Mouse (Mus musculus): ENCODE data around the gene Pdzd2. TPM values are rescaled to one million over a fixed set of nuclear protein-coding genes. Genes with fewer than 3 reads are reported as not detected.

Gene Pdzd2
- polyA plus RNA-seq, 1 experiment from 2014 or later = 3.3 TPM

DNA sequence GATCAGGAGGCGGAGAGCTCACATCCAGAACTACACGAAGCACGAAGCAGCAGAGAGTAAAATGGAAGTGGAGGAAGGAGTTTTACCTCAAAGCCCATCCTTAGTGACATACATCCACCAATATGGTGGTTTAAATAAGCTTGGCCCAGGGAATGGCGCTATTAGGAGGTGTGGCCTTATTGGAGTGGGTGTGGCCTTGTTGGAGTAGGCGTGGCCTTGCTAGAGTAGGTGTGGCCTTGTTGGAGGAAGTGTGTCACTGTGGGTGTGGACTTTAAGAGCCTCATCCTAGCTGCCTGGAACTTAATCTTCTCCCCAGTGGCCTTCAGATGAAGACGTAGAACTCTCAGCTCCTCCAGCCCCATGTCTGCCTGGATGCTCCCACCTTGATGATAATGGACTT lies 73.8 kb downstream of the Pdzd2 start:
- H3K4me2 ChIP-seq (ENCODE audit: low read length) = no peak overlapping the region
- no peak overlapping the region for H3K4me3 ChIP-seq (ENCODE audit: low read depth, low read length)
- no peaks in the 10 kb centered on the region for H3K9me3 ChIP-seq (replicated peaks; ENCODE audit: control insufficient read depth, low read length)
- no peaks in the 10 kb centered on the region for H3K4me1 ChIP-seq (ENCODE audit: control insufficient read depth, insufficient read depth, low read length)
- H3K9ac ChIP-seq (ENCODE audit: low read length) = no peak overlapping the region
- DNase-seq (ENCODE audit: low spot score) (no peak), ATAC-seq (no peak)
- no peak overlapping the region for H3K27ac ChIP-seq (ENCODE audit: low read depth, low read length)
- WGBS = 92% methylated on average over 6 of the region's 6 CpGs
- no peaks in the 10 kb centered on the region for H3K36me3 ChIP-seq (ENCODE audit: control insufficient read depth, insufficient read depth, low read length)
- H3K27me3 ChIP-seq (replicated peaks; ENCODE audit: control insufficient read depth, insufficient read depth, low read length) = no peaks in the 10 kb centered on the region

DNA sequence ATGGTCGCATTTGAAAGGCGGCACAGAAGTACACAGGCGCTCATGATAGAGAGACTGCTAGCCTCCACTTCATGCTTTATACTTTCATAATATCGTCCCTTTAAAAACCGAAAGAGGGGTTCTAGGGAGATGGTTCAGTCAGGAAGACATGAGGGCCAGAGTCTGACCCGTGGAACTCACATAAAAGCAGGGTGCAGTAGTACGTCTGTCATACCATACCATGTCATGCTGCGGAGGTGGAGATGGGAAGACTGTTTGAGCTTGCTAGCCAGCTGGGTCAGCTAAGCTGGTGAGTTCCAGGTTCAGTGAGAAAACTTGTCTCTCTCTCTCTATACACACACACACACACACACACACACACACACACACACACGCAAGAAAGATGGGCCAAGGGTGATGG lies 76.4 kb downstream of the Pdzd2 start:
- Histone ChIP-seq H3K4me1 (ENCODE audit: control insufficient read depth, insufficient read depth, low read length) (no peaks in the 10 kb centered on the region), H3K9me3 (replicated peaks; ENCODE audit: control insufficient read depth, low read length) (no peaks in the 10 kb centered on the region), H3K27ac (ENCODE audit: low read depth, low read length) (no peak overlapping the region), H3K9ac (ENCODE audit: low read length) (no peak overlapping the region), H3K4me3 (ENCODE audit: low read depth, low read length) (no peak overlapping the region), H3K36me3 (ENCODE audit: control insufficient read depth, insufficient read depth, low read length) (no peaks in the 10 kb centered on the region), H3K27me3 (replicated peaks; ENCODE audit: control insufficient read depth, insufficient read depth, low read length) (no peaks in the 10 kb centered on the region), H3K4me2 (ENCODE audit: low read length) (no peak overlapping the region)
- 93% methylated on average over 9 of the region's 9 CpGs for WGBS
- no peak for DNase-seq (ENCODE audit: low spot score)
- ATAC-seq = no peak

DNA sequence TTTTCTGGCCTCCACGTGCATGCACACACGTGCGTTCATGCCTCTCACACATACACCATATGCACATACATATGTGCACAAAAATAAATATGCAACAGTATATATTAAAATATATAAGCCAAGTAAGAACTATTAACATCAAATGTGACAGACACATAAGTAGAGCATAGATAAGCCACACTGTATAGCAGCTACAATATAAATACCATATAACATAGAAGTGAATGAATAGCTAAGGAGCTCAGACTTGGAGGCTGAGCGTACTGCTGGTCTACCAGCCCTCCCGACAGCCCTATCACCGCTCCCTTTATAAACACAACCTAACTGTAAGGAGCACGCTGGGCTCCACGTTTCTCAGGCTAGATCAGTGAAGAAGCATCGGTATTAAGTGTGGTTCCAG lies 79.4 kb downstream of the Pdzd2 start:
- peak; percentile 48; the same call in 1 of the 2 replicates for ATAC-seq
- no peaks in the 10 kb centered on the region for H3K36me3 ChIP-seq (ENCODE audit: control insufficient read depth, insufficient read depth, low read length)
- no peak for DNase-seq (ENCODE audit: low spot score)
- no peak overlapping the region for H3K4me3 ChIP-seq (ENCODE audit: low read depth, low read length)
- H3K9ac ChIP-seq (ENCODE audit: low read length) = no peak overlapping the region
- no peaks in the 10 kb centered on the region for H3K27me3 ChIP-seq (replicated peaks; ENCODE audit: control insufficient read depth, insufficient read depth, low read length)
- no peak overlapping the region for H3K4me2 ChIP-seq (ENCODE audit: low read length)
- no peak overlapping the region for H3K27ac ChIP-seq (ENCODE audit: low read depth, low read length)
- H3K9me3 ChIP-seq (replicated peaks; ENCODE audit: control insufficient read depth, low read length) = no peaks in the 10 kb centered on the region
- no peaks in the 10 kb centered on the region for H3K4me1 ChIP-seq (ENCODE audit: control insufficient read depth, insufficient read depth, low read length)
- WGBS = 87% methylated on average over 9 of the region's 9 CpGs

DNA sequence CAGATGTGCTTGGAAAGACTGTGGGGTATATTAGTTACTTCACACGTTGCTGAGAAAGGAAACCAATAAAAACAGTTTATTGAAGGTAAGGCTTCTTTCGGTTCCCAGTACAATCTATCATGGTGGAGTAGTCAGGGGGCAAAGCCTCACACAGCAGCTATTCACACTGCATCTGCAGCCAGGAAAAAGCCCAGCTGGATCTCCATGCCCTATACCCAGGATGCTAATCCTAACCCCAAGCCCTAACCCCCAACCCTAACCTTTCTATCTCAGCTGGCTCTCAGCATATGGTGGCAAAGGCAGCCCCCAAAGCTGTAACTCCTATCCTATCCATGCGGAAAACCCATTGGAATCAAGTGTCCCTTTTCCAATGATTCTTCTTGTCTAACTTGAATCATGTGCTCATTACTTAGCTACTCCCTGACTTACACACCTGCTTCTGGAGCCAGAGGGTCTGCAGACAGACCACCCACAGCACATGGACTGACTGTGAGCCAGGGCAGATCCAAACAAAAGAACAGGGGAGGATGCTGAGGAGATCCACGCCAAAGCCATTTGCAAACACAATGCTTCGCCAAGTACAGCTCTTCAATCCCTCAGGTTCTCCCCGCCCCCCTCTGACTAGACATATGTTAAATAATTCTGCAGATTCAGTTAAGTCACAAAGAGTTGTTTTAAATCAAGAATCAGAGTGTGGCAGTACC lies 83.6 kb downstream of the Pdzd2 start:
- no peak overlapping the region for H3K9ac ChIP-seq (ENCODE audit: low read length)
- no peaks in the 10 kb centered on the region for H3K4me1 ChIP-seq (ENCODE audit: control insufficient read depth, insufficient read depth, low read length)
- no peak overlapping the region for H3K4me3 ChIP-seq (ENCODE audit: low read depth, low read length)
- no peaks in the 10 kb centered on the region for H3K9me3 ChIP-seq (replicated peaks; ENCODE audit: control insufficient read depth, low read length)
- WGBS = 83% methylated on average over 6 of the region's 6 CpGs
- H3K4me2 ChIP-seq (ENCODE audit: low read length) = no peak overlapping the region
- DNase-seq (ENCODE audit: low spot score) = no peak
- no peaks in the 10 kb centered on the region for H3K36me3 ChIP-seq (ENCODE audit: control insufficient read depth, insufficient read depth, low read length)
- no peak for ATAC-seq
- H3K27me3 ChIP-seq (replicated peaks; ENCODE audit: control insufficient read depth, insufficient read depth, low read length) = no peaks in the 10 kb centered on the region
- H3K27ac ChIP-seq (ENCODE audit: low read depth, low read length) = no peak overlapping the region

DNA sequence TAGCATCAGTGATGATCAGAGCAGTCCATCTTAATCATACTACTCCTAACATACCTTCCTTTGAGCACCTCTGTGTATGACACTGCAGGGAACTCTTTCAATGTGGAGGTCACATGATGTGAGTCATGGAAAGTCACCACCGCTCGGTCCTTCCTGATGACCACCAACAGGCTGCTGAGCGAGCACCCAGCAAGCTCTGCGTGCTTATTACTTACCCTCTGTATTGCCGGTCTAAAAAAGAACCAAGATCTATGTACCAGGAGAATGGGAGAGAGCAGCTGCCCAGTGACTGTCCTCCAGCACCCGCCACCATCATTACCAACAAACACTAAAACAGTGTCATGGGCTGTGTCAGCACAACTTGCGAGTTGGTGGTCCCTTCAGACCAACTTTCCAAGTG lies 84.4 kb downstream of the Pdzd2 start:
- DNase-seq (ENCODE audit: low spot score) = no peak
- WGBS = 91% methylated on average over 7 of the region's 7 CpGs
- H3K4me1 ChIP-seq (ENCODE audit: control insufficient read depth, insufficient read depth, low read length) = no peaks in the 10 kb centered on the region
- no peaks in the 10 kb centered on the region for H3K36me3 ChIP-seq (ENCODE audit: control insufficient read depth, insufficient read depth, low read length)
- H3K9ac ChIP-seq (ENCODE audit: low read length) = no peak overlapping the region
- H3K9me3 ChIP-seq (replicated peaks; ENCODE audit: control insufficient read depth, low read length) = no peaks in the 10 kb centered on the region
- ATAC-seq = no peak
- no peak overlapping the region for H3K4me3 ChIP-seq (ENCODE audit: low read depth, low read length)
- H3K27ac ChIP-seq (ENCODE audit: low read depth, low read length) = no peak overlapping the region
- no peaks in the 10 kb centered on the region for H3K27me3 ChIP-seq (replicated peaks; ENCODE audit: control insufficient read depth, insufficient read depth, low read length)
- no peak overlapping the region for H3K4me2 ChIP-seq (ENCODE audit: low read length)

DNA sequence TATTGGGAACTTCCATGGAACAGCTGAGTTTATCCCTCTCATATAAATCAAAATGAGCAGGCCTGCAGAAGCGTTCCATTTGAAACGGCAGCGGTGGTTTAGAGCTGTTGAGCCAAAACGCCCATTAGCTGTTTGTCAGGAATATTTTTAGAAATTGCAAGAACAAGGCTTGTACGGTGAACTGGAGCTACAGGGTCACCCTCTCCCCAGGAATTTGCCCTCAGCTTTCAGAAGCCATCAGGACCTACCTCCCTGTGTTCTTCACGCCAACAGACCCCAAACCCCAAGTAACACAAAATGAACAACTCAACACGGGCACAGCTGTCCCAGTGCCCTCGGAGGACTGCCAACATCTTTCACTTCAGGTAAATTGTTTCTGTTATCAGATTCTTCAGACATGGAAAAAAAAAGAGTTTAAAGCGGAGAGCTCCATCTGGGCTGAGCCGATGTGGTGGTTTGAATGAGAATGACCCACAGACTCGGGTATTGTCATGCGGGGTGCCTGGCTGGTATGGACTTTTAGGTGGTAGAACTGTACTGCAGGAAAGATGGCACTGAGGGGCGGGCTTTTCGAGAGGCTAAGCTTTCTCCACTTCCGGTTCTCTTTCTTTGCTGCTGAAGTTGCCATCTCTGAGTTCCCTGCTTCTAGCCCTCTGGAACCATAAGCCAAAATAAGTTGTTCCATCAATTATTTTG lies 87.2 kb downstream of the Pdzd2 start:
- WGBS = 80% methylated on average over 15 of the region's 15 CpGs
- no peak overlapping the region for H3K4me2 ChIP-seq (ENCODE audit: low read length)
- no peaks in the 10 kb centered on the region for H3K27me3 ChIP-seq (replicated peaks; ENCODE audit: control insufficient read depth, insufficient read depth, low read length)
- no peaks in the 10 kb centered on the region for H3K36me3 ChIP-seq (ENCODE audit: control insufficient read depth, insufficient read depth, low read length)
- H3K9me3 ChIP-seq (replicated peaks; ENCODE audit: control insufficient read depth, low read length) = no peaks in the 10 kb centered on the region
- ATAC-seq (no peak), DNase-seq (ENCODE audit: low spot score) (no peak)
- no peak overlapping the region for H3K27ac ChIP-seq (ENCODE audit: low read depth, low read length)
- H3K9ac ChIP-seq (ENCODE audit: low read length) = no peak overlapping the region
- H3K4me3 ChIP-seq (ENCODE audit: low read depth, low read length) = no peak overlapping the region
- no peaks in the 10 kb centered on the region for H3K4me1 ChIP-seq (ENCODE audit: control insufficient read depth, insufficient read depth, low read length)

DNA sequence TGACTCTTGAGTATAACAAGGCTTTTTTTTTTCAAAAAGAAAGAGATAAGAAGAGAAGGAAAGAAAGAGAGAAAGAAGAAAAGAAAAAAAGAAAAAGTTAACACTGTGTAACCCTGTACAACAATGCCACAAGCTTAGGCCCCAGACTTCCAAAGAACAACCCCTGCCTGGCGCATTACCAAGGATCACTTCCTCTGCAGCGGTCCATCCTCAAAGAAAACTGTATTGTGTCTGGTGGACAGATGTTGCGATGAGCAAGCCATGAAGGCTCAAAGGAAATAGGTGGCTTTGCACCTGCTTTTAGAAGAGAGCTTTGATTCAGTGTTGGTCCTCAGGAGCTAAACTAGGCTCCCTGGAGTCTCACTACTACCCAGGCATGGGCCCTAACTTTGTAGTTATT lies 89.5 kb downstream of the Pdzd2 start:
- 87% methylated on average over 3 of the region's 3 CpGs for WGBS
- ATAC-seq = no peak
- Histone ChIP-seq H3K4me2 (ENCODE audit: low read length) (no peak overlapping the region), H3K36me3 (ENCODE audit: control insufficient read depth, insufficient read depth, low read length) (no peaks in the 10 kb centered on the region), H3K4me1 (ENCODE audit: control insufficient read depth, insufficient read depth, low read length) (no peaks in the 10 kb centered on the region), H3K27ac (ENCODE audit: low read depth, low read length) (no peak overlapping the region), H3K4me3 (ENCODE audit: low read depth, low read length) (no peak overlapping the region), H3K9ac (ENCODE audit: low read length) (no peak overlapping the region), H3K27me3 (replicated peaks; ENCODE audit: control insufficient read depth, insufficient read depth, low read length) (no peaks in the 10 kb centered on the region), H3K9me3 (replicated peaks; ENCODE audit: control insufficient read depth, low read length) (no peaks in the 10 kb centered on the region)
- no peak for DNase-seq (ENCODE audit: low spot score)

DNA sequence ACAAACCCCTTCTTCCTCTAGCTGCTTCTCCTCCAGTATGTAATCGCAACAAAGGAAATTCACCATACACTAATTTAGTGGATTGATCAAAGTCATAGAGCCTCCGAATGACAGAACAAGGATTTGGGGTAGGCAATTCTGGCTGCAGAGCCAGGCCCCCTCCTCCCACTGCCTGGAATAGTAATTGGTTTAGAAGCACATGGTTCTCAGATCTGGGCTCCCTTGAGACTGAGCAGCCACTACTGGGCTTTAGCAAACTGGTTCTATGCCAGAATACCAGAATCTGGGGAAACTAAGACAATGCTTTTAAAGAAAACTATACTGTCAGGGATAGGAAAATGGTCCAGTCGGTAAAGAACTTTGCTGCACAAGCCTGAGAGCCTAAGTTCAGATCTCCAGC lies 90.0 kb downstream of the Pdzd2 start:
- no peak overlapping the region for H3K27ac ChIP-seq (ENCODE audit: low read depth, low read length)
- no peaks in the 10 kb centered on the region for H3K36me3 ChIP-seq (ENCODE audit: control insufficient read depth, insufficient read depth, low read length)
- H3K4me2 ChIP-seq (ENCODE audit: low read length) = no peak overlapping the region
- 82% methylated on average over 3 of the region's 3 CpGs for WGBS
- no peaks in the 10 kb centered on the region for H3K4me1 ChIP-seq (ENCODE audit: control insufficient read depth, insufficient read depth, low read length)
- ATAC-seq (no peak), DNase-seq (ENCODE audit: low spot score) (no peak)
- H3K27me3 ChIP-seq (replicated peaks; ENCODE audit: control insufficient read depth, insufficient read depth, low read length) = no peaks in the 10 kb centered on the region
- H3K4me3 ChIP-seq (ENCODE audit: low read depth, low read length) = no peak overlapping the region
- no peaks in the 10 kb centered on the region for H3K9me3 ChIP-seq (replicated peaks; ENCODE audit: control insufficient read depth, low read length)
- H3K9ac ChIP-seq (ENCODE audit: low read length) = no peak overlapping the region

DNA sequence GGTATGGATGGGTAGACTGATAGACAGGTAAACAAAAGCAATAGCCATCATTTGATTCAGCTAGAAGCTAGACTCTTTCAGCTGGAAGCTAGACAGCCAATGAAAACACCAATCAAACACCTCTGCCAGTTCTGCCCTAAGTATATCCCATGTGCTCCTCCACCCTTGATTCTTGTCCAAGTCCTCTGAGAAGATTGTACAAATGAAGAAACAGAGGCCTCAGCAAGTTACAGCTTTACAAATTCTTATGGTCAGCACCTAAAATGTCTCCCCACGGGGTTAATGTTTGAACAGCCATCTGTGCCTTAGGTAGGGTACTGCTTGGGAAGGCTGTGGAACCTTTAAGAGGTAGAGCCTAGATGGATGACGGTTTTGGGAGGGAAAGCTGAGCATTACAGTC lies 90.6 kb downstream of the Pdzd2 start:
- no peak for DNase-seq (ENCODE audit: low spot score)
- H3K4me3 ChIP-seq (ENCODE audit: low read depth, low read length) = no peak overlapping the region
- WGBS = 82% methylated on average over 2 of the region's 2 CpGs

More for the DNA sequence above, 90.6 kb downstream of the Pdzd2 start:
- H3K27ac ChIP-seq (ENCODE audit: low read depth, low read length) = no peak overlapping the region
- H3K4me2 ChIP-seq (ENCODE audit: low read length) = no peak overlapping the region
- H3K4me1 ChIP-seq (ENCODE audit: control insufficient read depth, insufficient read depth, low read length) = no peaks in the 10 kb centered on the region
- no peaks in the 10 kb centered on the region for H3K27me3 ChIP-seq (replicated peaks; ENCODE audit: control insufficient read depth, insufficient read depth, low read length)
- no peak for ATAC-seq
- no peaks in the 10 kb centered on the region for H3K9me3 ChIP-seq (replicated peaks; ENCODE audit: control insufficient read depth, low read length)
- no peaks in the 10 kb centered on the region for H3K36me3 ChIP-seq (ENCODE audit: control insufficient read depth, insufficient read depth, low read length)
- H3K9ac ChIP-seq (ENCODE audit: low read length) = no peak overlapping the region

All from forebrain, embryonic 14.5 days (tissue).